Comparison of ENCODE assay signal across 9 mouse cellular contexts in the genomic region with DNA sequence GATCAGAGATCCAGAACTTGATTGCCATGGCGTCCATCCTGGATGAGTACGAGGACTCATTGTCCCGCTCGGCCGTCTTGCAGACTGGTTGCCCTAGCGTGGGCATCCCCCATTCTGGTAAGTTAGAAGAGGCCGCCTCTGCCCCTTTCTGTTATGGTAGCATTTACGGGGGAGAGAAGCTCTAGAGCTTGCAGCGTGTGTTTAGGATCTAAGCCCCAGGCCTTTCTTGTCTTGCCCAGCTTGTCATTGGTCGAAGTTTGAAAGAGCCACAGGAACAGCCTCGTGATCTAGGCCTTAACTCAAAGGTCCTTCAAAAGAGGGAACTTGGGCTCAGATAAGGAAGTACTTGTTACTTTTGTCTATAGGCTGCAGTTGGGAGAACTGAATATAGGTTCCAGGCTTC. TPM values are rescaled to one million over a fixed set of nuclear protein-coding genes. Genes with fewer than 3 reads are reported as not detected.
DNase-seq lines count a peak whose midpoint lies in the region; ATAC-seq and TF ChIP-seq lines count a peak whose summit lies in the region.
"Had no signal": no experiment of that assay in that cellular context is flagged by ENCODE, and none has a peak within 500 bp of the region (broad histone marks: within the 10 kb centered on the region; RNA-seq: fewer than 3 reads in every experiment).

No protein-coding gene starts in this region.

- H3K9ac ChIP-seq in CH12.LX (ENCODE audit: insufficient read depth, low read depth): peak overlapping the region; percentile 95
- H3K9ac ChIP-seq in forebrain, embryonic 13.5 days: peak overlapping the region; percentile 77
- H3K9ac ChIP-seq in limb, embryonic 12.5 days (replicated peaks): peak overlapping the region; percentile 85

- H3K9me3 ChIP-seq in CH12.LX (replicated peaks; ENCODE audit: low read length): no peaks in the 10 kb centered on the region
- H3K9me3 ChIP-seq in forebrain, embryonic 13.5 days (replicated peaks): no peaks in the 10 kb centered on the region
- H3K9me3 ChIP-seq in limb, embryonic 12.5 days: no peaks in the 10 kb centered on the region

- H3K36me3 ChIP-seq in CH12.LX (replicated peaks in 1 of 2; ENCODE audit: control insufficient read depth in 1 of 2, insufficient read depth in 1 of 2, low read length in 1 of 2): peaks cover 30 to 43% of the 10 kb centered on the region in 2 experiments
- peaks cover 41% of the 10 kb centered on the region for H3K36me3 ChIP-seq in forebrain, embryonic 13.5 days (ENCODE audit: poor library complexity, severe bottlenecking)
- peaks cover 39% of the 10 kb centered on the region for H3K36me3 ChIP-seq in limb, embryonic 12.5 days

- peaks cover 19% of the 10 kb centered on the region for H3K79me2 ChIP-seq in CH12.LX (replicated peaks; ENCODE audit: control insufficient read depth, extremely low read depth, insufficient read depth, poor library complexity, severe bottlenecking)

- no peak for TF ChIP-seq CTCF in CH12.LX (conservative IDR thresholded peaks at IDR 0.05 in 1 of 2, IDR thresholded peaks at IDR 0.05 in 1 of 2; ENCODE audit: low read depth in 2 of 2, low read length in 2 of 2)

- dilution Hi-C loops in CH12.LX (cut with MboI; ENCODE audit: extremely low pct_ligation_motif_present, extremely low pct_unique_long_range_greater_than_20kb, low sequenced_read_pairs): no loop called here

- no peak for TF ChIP-seq POLR2A in CH12.LX (IDR thresholded peaks at IDR 0.05; ENCODE audit: low read depth, low read length)

- TF ChIP-seq EP300 in CH12.LX (IDR thresholded peaks at IDR 0.05; ENCODE audit: low read length): no peak

- no peaks in the 10 kb centered on the region for H3K27me3 ChIP-seq in CH12.LX (replicated peaks)
- H3K27me3 ChIP-seq in forebrain, embryonic 13.5 days: no peaks in the 10 kb centered on the region
- no peaks in the 10 kb centered on the region for H3K27me3 ChIP-seq in limb, embryonic 12.5 days

- WGBS in forebrain, embryonic 13.5 days: 2% methylated on average over 11 of the region's 11 CpGs
- 3% methylated on average over 11 of the region's 11 CpGs for WGBS in limb, embryonic 12.5 days

- peak; percentile 38 for DNase-seq in adrenal gland, postnatal 14 days
- no peak for DNase-seq in adrenal gland, postnatal 4 days (ENCODE audit: low spot score in 2 of 2)
- peak; percentile 41 for DNase-seq in CH12.LX (ENCODE audit: extremely low read depth)
- no peak for DNase-seq in urinary bladder, adult 2 months (ENCODE audit: low spot score)
- DNase-seq in cerebellum, postnatal 14 days: no peak

- in situ Hi-C loops in CH12.LX (cut with MboI; ENCODE audit: low pct_ligation_motif_present, low pct_unique_long_range_greater_than_20kb, low sequenced_read_pairs): loop anchor here (5.0 kb wide), 1 partner anchor 37 kb away; no protein-coding TSS in a partner anchor

- H3K4me2 ChIP-seq in CH12.LX (ENCODE audit: insufficient read depth, low read depth, poor library complexity, severe bottlenecking): peak overlapping the region; percentile 97
- H3K4me2 ChIP-seq in forebrain, embryonic 13.5 days: peak overlapping the region; percentile 85
- H3K4me2 ChIP-seq in limb, embryonic 12.5 days: peak overlapping the region; percentile 78

- peaks cover 8 to 23% of the 10 kb centered on the region in 2 experiments for H3K4me1 ChIP-seq in CH12.LX (ENCODE audit: control insufficient read depth in 1 of 2, insufficient read depth in 2 of 2)
- H3K4me1 ChIP-seq in forebrain, embryonic 13.5 days: peaks cover 22% of the 10 kb centered on the region
- H3K4me1 ChIP-seq in limb, embryonic 12.5 days (replicated peaks): peaks cover 10% of the 10 kb centered on the region

- peak; percentile 17; the same call in 1 of the 2 replicates for ATAC-seq in forebrain, embryonic 13.5 days
- no peak for ATAC-seq in limb, embryonic 12.5 days (ENCODE audit: insufficient number of reproducible peaks, insufficient read depth, low FRiP score, low TSS enrichment, low read depth)
- ATAC-seq in monocyte, adult 5-6 weeks (replicated peaks; ENCODE audit: insufficient number of reproducible peaks, low FRiP score, low TSS enrichment, poor library complexity, severe bottlenecking): peak; percentile 68

- no peak overlapping the region for H3K27ac ChIP-seq in CH12.LX (ENCODE audit: insufficient read depth, low read depth)
- H3K27ac ChIP-seq in forebrain, embryonic 13.5 days: no peak overlapping the region
- 0 out of 2 replicates have a peak overlapping the region, but pooled peaks have one; percentile 19 for H3K27ac ChIP-seq in limb, embryonic 12.5 days

- TF ChIP-seq RAD21 in CH12.LX (IDR thresholded peaks at IDR 0.05; ENCODE audit: low read depth, low read length): no peak

- peak overlapping the region; percentile 85 to 91 (median 89) for H3K4me3 ChIP-seq in CH12.LX (replicated peaks in 1 of 3; ENCODE audit: low read depth in 2 of 3, low read length in 2 of 3, poor library complexity in 1 of 3)
- H3K4me3 ChIP-seq in forebrain, embryonic 13.5 days: peak overlapping the region; percentile 62
- H3K4me3 ChIP-seq in limb, embryonic 12.5 days (replicated peaks): peak overlapping the region; percentile 77

TF ChIP-seq in CH12.LX, 34 proteins besides CTCF, POLR2A, EP300 and RAD21 (continues in another document):
- TF ChIP-seq BHLHE40 (IDR thresholded peaks at IDR 0.05; ENCODE audit: low read depth, low read length) (no peak), JUN (IDR thresholded peaks at IDR 0.05; ENCODE audit: insufficient read depth, low read depth, low read length) (no peak), MAX (IDR thresholded peaks at IDR 0.05; ENCODE audit: low read length) (no peak), POLR2AphosphoS2 (IDR thresholded peaks at IDR 0.05; ENCODE audit: low read depth, low read length) (no peak), ETS1 (conservative IDR thresholded peaks at IDR 0.05; ENCODE audit: low read depth, low read length) (no peak), ZKSCAN1 (IDR thresholded peaks at IDR 0.05; ENCODE audit: borderline replicate concordance, low read depth, low read length) (no peak), ZMIZ1 (IDR thresholded peaks at IDR 0.05; ENCODE audit: low read depth, low read length) (no peak), CHD1 (IDR thresholded peaks at IDR 0.05; ENCODE audit: low read depth, low read length) (no peak), MYC (IDR thresholded peaks at IDR 0.05; ENCODE audit: low read depth, low read length) (no peak), IRF4 (IDR thresholded peaks at IDR 0.05; ENCODE audit: low read depth, low read length) (no peak), NRF1 (IDR thresholded peaks at IDR 0.05; ENCODE audit: low read depth, low read length) (no peak), JUND (conservative IDR thresholded peaks at IDR 0.05; ENCODE audit: low read depth, low read length) (no peak)

RNA-seq across cellular contexts. Expression of a gene that starts 0.5 kb away (rescaled TPM):
- 18.1 and 18.6 TPM in 2 replicates for total RNA-seq in adrenal gland, postnatal 14 days (2021)
- 10 to 100 TPM; 24.3 to 24.4 TPM for total RNA-seq in adrenal gland, postnatal 4 days (2021)
- total RNA-seq in CH12.LX (2012; rRNA removed) (14.8 and 15.4 TPM in 2 replicates), CH12.LX (2014; rRNA removed) (7.4 and 8.7 TPM in 2 replicates)
- 15.8 and 17.9 TPM in 2 replicates for polyA plus RNA-seq in CH12.LX (2012; ENCODE audit: insufficient read length, low read depth)
- polyA plus RNA-seq in forebrain, embryonic 13.5 days (2015; fragmentation: Nextera tagmentation; extraction: Ambion mirVana): 21.2 and 23.5 TPM in 2 replicates
- polyA plus RNA-seq in limb, embryonic 12.5 days (2016; fragmentation: Nextera tagmentation; extraction: Ambion mirVana): 23.8 and 24.6 TPM in 2 replicates
- total RNA-seq in monocyte, adult 5-6 weeks (2017): 20.7 to 33.0 TPM (median 21.1 TPM) in 3 replicates
- polyA plus RNA-seq in urinary bladder, adult 2 months (2012; rRNA removed): 15.9 and 17.9 TPM in 2 replicates

RNA-seq across cellular contexts. Expression of a gene that starts 17.9 kb away (rescaled TPM):
- 0.41 TPM in 1 of 2 replicates, not detected in the other for total RNA-seq in adrenal gland, postnatal 14 days (2021)
- under 1 TPM; 0.62 to 0.76 TPM for total RNA-seq in adrenal gland, postnatal 4 days (2021)
- total RNA-seq in CH12.LX (2012; rRNA removed) (0.08 and 0.17 TPM in 2 replicates), CH12.LX (2014; rRNA removed) (not detected in 2 replicates)
- polyA plus RNA-seq in CH12.LX (2012; ENCODE audit: insufficient read length, low read depth): not detected in 2 replicates
- polyA plus RNA-seq in forebrain, embryonic 13.5 days (2015; fragmentation: Nextera tagmentation; extraction: Ambion mirVana): 6.2 and 8.0 TPM in 2 replicates
- polyA plus RNA-seq in limb, embryonic 12.5 days (2016; fragmentation: Nextera tagmentation; extraction: Ambion mirVana): 8.5 TPM in 2 replicates
- 0.48 TPM in 1 of 3 replicates, not detected in the others for total RNA-seq in monocyte, adult 5-6 weeks (2017)
- 31.2 and 34.1 TPM in 2 replicates for polyA plus RNA-seq in urinary bladder, adult 2 months (2012; rRNA removed)
- total RNA-seq: heart, postnatal 10 days had no signal

RNA-seq across cellular contexts. Expression of a gene that starts 36.6 kb away (rescaled TPM):
- 13.7 and 14.4 TPM in 2 replicates for total RNA-seq in adrenal gland, postnatal 14 days (2021)
- 10 to 100 TPM; 13.8 to 15.0 TPM for total RNA-seq in adrenal gland, postnatal 4 days (2021)
- total RNA-seq in CH12.LX (2012; rRNA removed): 0.13 TPM in 1 of 2 replicates, not detected in the other
- total RNA-seq in CH12.LX (2014; rRNA removed): 0.12 TPM in 1 of 2 replicates, not detected in the other
- polyA plus RNA-seq in CH12.LX (2012; ENCODE audit: insufficient read length, low read depth): not detected in 2 replicates
- 3.9 and 4.0 TPM in 2 replicates for polyA plus RNA-seq in forebrain, embryonic 13.5 days (2015; fragmentation: Nextera tagmentation; extraction: Ambion mirVana)
- polyA plus RNA-seq in limb, embryonic 12.5 days (2016; fragmentation: Nextera tagmentation; extraction: Ambion mirVana): 4.8 and 5.3 TPM in 2 replicates
- 0.19 to 0.85 TPM in 2 of 3 replicates, not detected in the other for total RNA-seq in monocyte, adult 5-6 weeks (2017)
- 5.5 and 6.4 TPM in 2 replicates for polyA plus RNA-seq in urinary bladder, adult 2 months (2012; rRNA removed)

RNA-seq across cellular contexts. Expression of a gene that starts 51.9 kb away (rescaled TPM):
- 4.7 and 4.8 TPM in 2 replicates for total RNA-seq in adrenal gland, postnatal 14 days (2021)
- 10 to 100 TPM in 1 of 2 experiments, 1 to 10 TPM in 1; 8.2 to 17.6 TPM for total RNA-seq in adrenal gland, postnatal 4 days (2021)
- not detected in 2 replicates for total RNA-seq in CH12.LX (2012; rRNA removed)
- total RNA-seq in CH12.LX (2014; rRNA removed): not detected in 2 replicates
- polyA plus RNA-seq in CH12.LX (2012; ENCODE audit: insufficient read length, low read depth): not detected in 2 replicates
- 0.26 and 0.52 TPM in 2 replicates for polyA plus RNA-seq in forebrain, embryonic 13.5 days (2015; fragmentation: Nextera tagmentation; extraction: Ambion mirVana)
- polyA plus RNA-seq in limb, embryonic 12.5 days (2016; fragmentation: Nextera tagmentation; extraction: Ambion mirVana): 7.8 and 9.3 TPM in 2 replicates
- 1.5 TPM in 1 of 3 replicates, not detected in the others for total RNA-seq in monocyte, adult 5-6 weeks (2017)
- 157 and 160 TPM in 2 replicates for polyA plus RNA-seq in urinary bladder, adult 2 months (2012; rRNA removed)
- total RNA-seq: heart, postnatal 10 days had no signal

RNA-seq across cellular contexts. Expression of a gene that starts 59.3 kb away (rescaled TPM):
- not detected in 2 replicates for total RNA-seq in adrenal gland, postnatal 14 days (2021)
- total RNA-seq in adrenal gland, postnatal 4 days (2021): not detected
- total RNA-seq in CH12.LX (2012; rRNA removed): not detected in 2 replicates
- total RNA-seq in CH12.LX (2014; rRNA removed): not detected in 2 replicates
- polyA plus RNA-seq in CH12.LX (2012; ENCODE audit: insufficient read length, low read depth): not detected in 2 replicates
- polyA plus RNA-seq in forebrain, embryonic 13.5 days (2015; fragmentation: Nextera tagmentation; extraction: Ambion mirVana): not detected in 2 replicates
- polyA plus RNA-seq in limb, embryonic 12.5 days (2016; fragmentation: Nextera tagmentation; extraction: Ambion mirVana): not detected in 2 replicates
- total RNA-seq in monocyte, adult 5-6 weeks (2017): not detected in 3 replicates
- polyA plus RNA-seq in urinary bladder, adult 2 months (2012; rRNA removed): 0.72 and 1.4 TPM in 2 replicates
- total RNA-seq: heart, postnatal 10 days had no signal

Comparison
In these comparisons a context has a peak if more than half of its experiments do, and no peak if none do; other contexts are left out.
1. DNase-seq: peak in adrenal gland, postnatal 14 days (single experiment) and CH12.LX (single experiment); none in adrenal gland, postnatal 4 days (0 of 2), urinary bladder, adult 2 months (single experiment) and cerebellum, postnatal 14 days (0 of 2).
2. Peak in every context shown above with its lines, with median percentiles within 50 percentile points of each other: H3K4me2 ChIP-seq, H3K4me3 ChIP-seq and H3K9ac ChIP-seq.